Mouse (Mus musculus): ENCODE results near the gene Kri1. TPM values are rescaled to one million over a fixed set of nuclear protein-coding genes. Genes with fewer than 3 reads are reported as not detected.
"Not testable (repeated sequence)": the region's sequence is repeated elsewhere in the genome, so short reads cannot be mapped to it uniquely, and the experiment has no call there.

Gene Kri1
- polyA plus RNA-seq, 1 experiment from 2014 or later: 15.7 TPM

DNA sequence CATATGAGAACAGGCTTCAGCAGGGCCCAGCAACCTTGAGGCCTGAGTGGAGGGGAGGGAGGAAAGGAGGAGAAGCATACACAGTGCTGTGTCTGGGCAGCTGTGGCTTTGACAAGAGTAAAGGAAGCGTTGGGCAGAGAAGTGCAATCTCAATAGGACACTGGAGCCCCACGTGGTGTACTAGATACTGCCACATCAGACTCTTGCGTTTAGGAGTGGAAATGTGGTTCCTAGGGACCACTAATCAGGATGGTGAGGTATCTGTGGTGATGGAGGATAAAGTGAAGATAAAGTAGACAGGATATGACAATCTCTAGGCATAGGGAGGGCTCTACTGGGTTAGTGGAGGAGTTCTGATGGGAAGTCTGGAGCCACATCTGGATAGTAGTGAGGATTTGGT is 1.0 kb downstream of the Kri1 start:
- Histone ChIP-seq H3K27ac (replicated peaks) (no peak overlapping the region), H3K4me2 (peak overlapping the region; percentile 79), H3K9me3 (no peaks in the 10 kb centered on the region), H3K27me3 (no peaks in the 10 kb centered on the region), H3K4me1 (replicated peaks) (peaks cover 38% of the 10 kb centered on the region), H3K36me3 (peaks cover 24% of the 10 kb centered on the region), H3K4me3 (peak overlapping the region; percentile 62), H3K9ac (peak overlapping the region; percentile 60; the same call in 1 of the 2 replicates)
- WGBS: 64% methylated on average over 3 of the region's 3 CpGs
- no peak for ATAC-seq (ENCODE audit: low FRiP score, low read depth)

GRCm38 (mm10) chr9:21283994-21284393 is 3.8 kb downstream of the Kri1 start:
- no peak overlapping the region for H3K4me3 ChIP-seq
- no peak for ATAC-seq (ENCODE audit: low FRiP score, low read depth)
- peaks cover 46% of the 10 kb centered on the region for H3K36me3 ChIP-seq
- no peak overlapping the region for H3K27ac ChIP-seq (replicated peaks)
- H3K9ac ChIP-seq: no peak overlapping the region
- H3K4me2 ChIP-seq: no peak overlapping the region
- no peaks in the 10 kb centered on the region for H3K27me3 ChIP-seq
- 82% methylated on average over 3 of the region's 3 CpGs for WGBS
- no peaks in the 10 kb centered on the region for H3K9me3 ChIP-seq
- peaks cover 22% of the 10 kb centered on the region for H3K4me1 ChIP-seq (replicated peaks)

DNA sequence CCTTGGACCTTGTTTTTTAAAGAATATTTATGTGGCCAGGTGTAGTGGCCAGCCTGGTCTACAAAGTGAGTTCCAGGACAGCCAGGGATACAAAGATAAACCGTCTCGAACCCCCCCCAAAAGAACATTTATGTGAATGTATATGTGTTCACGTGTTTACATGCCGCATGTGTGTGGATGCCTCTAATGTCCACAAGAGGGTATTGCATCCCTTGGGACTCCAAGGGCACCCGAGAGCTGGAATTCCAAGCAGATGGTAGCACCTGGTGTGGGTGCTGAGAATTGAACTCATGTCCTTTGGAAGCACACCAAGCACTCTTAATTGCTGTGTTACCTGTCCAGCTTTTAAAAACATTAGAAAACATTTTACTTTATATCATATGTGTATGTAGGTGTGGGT is 4.2 kb downstream of the Kri1 start:
- H3K9me3 ChIP-seq: no peaks in the 10 kb centered on the region
- no peak overlapping the region for H3K9ac ChIP-seq
- H3K27ac ChIP-seq (replicated peaks): no peak overlapping the region
- H3K4me3 ChIP-seq: no peak overlapping the region
- peaks cover 18% of the 10 kb centered on the region for H3K4me1 ChIP-seq (replicated peaks)
- H3K27me3 ChIP-seq: no peaks in the 10 kb centered on the region
- 86% methylated on average over 5 of the region's 5 CpGs for WGBS
- ATAC-seq (ENCODE audit: low FRiP score, low read depth): no peak
- peaks cover 46% of the 10 kb centered on the region for H3K36me3 ChIP-seq
- no peak overlapping the region for H3K4me2 ChIP-seq

DNA sequence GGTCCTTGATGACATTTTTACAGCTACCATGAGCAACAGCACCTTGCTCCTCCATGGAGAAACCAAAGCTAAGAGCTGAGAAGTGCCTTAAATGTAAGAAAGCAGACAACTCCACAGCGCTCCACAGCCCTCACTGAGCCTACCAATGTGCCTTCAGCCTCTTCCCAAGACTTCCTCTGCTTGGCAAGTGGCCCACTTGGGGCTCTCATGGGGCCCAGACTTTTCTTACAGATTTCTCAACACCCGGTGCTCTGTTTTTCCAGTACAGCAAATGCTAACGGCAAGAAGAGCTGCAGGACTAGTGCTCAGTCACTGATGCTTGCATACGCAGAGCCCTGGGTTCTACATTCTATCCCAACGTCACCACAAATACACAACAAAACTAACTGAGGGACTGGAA is 10.0 kb downstream of the Kri1 start:
- no peak overlapping the region for H3K9ac ChIP-seq
- no peak overlapping the region for H3K27ac ChIP-seq (replicated peaks)
- H3K9me3 ChIP-seq: no peaks in the 10 kb centered on the region
- H3K4me2 ChIP-seq: no peak overlapping the region
- no peak overlapping the region for H3K4me3 ChIP-seq
- WGBS: 93% methylated on average over 5 of the region's 5 CpGs
- H3K27me3 ChIP-seq: no peaks in the 10 kb centered on the region
- H3K4me1 ChIP-seq (replicated peaks): no peaks in the 10 kb centered on the region
- H3K36me3 ChIP-seq: peaks cover 80% of the 10 kb centered on the region
- no peak for ATAC-seq (ENCODE audit: low FRiP score, low read depth)

DNA sequence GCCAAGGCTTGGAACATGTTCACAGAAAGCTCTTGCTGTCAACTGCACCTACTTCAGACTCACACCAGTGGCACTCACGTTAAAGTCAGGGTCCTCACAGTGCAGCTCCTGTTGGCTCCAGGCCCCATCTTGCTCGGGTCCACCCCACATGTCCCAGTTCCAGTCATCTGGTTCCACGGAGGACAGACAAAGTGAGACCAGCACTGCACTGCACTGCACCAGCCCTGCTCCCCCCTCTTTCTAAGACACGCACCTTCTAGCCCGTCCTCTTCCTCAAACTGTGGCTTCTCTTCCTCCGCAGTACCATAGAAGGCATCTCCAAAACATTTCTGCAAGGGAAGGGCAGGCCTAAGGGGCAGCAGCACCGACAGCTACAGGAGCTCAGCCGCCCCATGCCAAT is 11.5 kb downstream of the Kri1 start:
- 95% methylated on average over 8 of the region's 8 CpGs for WGBS
- Histone ChIP-seq H3K4me2 (no peak overlapping the region), H3K4me1 (replicated peaks) (no peaks in the 10 kb centered on the region), H3K4me3 (no peak overlapping the region), H3K9me3 (no peaks in the 10 kb centered on the region), H3K36me3 (peaks cover 82% of the 10 kb centered on the region), H3K27ac (replicated peaks) (no peak overlapping the region), H3K27me3 (no peaks in the 10 kb centered on the region), H3K9ac (no peak overlapping the region)
- ATAC-seq (ENCODE audit: low FRiP score, low read depth): no peak

DNA sequence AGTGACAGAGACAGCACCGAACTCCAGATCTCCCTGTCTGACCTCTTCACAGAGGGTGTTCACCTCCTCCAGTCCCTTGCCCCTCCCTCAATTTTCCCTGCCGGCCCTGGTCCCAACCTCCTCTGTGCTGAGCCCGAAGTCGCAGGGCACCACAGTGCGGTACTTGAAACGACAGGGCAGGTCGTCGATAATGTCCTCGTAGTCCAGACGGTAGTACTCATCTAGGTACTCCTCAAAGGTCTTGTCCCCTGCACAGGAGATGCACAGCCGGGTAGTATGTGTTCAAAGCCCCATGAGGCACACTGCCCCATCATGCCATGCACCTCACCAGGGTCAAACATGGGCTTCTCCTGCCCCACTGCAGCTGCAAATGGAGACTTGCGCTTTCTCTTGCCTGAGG is 12.0 kb downstream of the Kri1 start:
- Histone ChIP-seq H3K4me3 (no peak overlapping the region), H3K9me3 (no peaks in the 10 kb centered on the region), H3K27ac (replicated peaks) (no peak overlapping the region), H3K9ac (no peak overlapping the region), H3K36me3 (peaks cover 82% of the 10 kb centered on the region), H3K4me1 (replicated peaks) (no peaks in the 10 kb centered on the region), H3K4me2 (no peak overlapping the region), H3K27me3 (no peaks in the 10 kb centered on the region)
- WGBS: 88% methylated on average over 12 of the region's 12 CpGs
- no peak for ATAC-seq (ENCODE audit: low FRiP score, low read depth)

DNA sequence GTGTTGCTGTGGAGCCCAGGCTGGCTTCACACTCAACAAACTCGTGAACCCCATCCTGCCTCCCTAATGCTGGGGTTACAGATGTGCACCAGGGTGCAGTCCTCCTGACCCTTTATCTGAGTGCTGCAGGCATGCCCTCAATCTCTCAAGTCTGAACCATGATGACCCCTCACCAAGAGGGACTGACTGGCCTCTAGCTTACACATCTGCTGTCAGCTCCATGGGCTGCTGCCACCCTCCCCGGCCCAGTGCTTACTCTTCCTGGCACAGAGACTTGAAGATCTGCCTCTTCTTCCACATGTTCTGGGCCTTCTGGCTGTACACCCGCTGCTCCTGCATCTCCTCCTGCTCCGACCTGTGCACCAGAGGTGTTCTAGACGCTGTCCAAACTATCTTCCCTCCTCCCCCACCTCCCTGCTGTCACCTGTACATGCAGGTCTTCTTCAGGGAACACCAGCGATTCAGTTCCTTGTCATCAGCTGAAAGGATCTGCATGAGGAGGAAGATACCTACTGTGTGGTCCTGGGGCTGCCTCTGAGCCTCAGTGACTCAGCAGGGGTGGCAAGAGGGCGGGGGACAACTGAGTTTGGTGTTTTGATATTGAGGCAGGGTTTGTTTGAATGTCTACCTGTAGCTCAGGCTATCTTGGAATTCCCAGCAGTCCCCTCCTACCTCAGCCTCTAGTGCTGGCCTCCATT is 12.6 kb downstream of the Kri1 start:
- Histone ChIP-seq H3K9ac (no peak overlapping the region), H3K27ac (replicated peaks) (no peak overlapping the region), H3K4me2 (no peak overlapping the region), H3K27me3 (no peaks in the 10 kb centered on the region), H3K36me3 (peaks cover 85% of the 10 kb centered on the region), H3K4me3 (no peak overlapping the region), H3K9me3 (no peaks in the 10 kb centered on the region), H3K4me1 (replicated peaks) (no peaks in the 10 kb centered on the region)
- 92% methylated on average over 7 of the region's 7 CpGs for WGBS
- ATAC-seq (ENCODE audit: low FRiP score, low read depth): no peak

DNA sequence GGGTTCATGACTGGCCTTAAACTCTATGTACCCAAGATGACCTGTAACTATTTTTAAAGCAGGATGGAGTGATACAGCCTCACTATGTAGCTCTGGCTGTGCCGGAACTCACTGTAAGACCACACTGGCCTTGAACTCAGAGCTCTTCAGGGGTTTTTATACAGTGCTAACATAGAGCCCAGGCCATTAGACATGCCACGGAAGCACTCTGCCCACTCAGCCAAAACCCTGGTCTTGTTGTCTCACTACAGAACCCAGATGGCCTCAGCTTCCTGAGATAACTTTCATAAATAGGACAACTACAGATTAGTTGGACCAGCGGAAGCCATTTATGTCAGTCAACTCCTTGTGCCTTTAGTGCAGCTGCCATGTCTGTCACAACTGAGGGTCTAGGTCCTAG is 13.4 kb downstream of the Kri1 start:
- Histone ChIP-seq H3K9me3 (no peaks in the 10 kb centered on the region), H3K4me1 (replicated peaks) (no peaks in the 10 kb centered on the region), H3K36me3 (peaks cover 84% of the 10 kb centered on the region), H3K27ac (replicated peaks) (no peak overlapping the region), H3K9ac (no peak overlapping the region), H3K4me2 (no peak overlapping the region), H3K27me3 (no peaks in the 10 kb centered on the region), H3K4me3 (no peak overlapping the region)
- WGBS: 95% methylated on average over 3 of the region's 3 CpGs
- ATAC-seq (ENCODE audit: low FRiP score, low read depth): no peak

DNA sequence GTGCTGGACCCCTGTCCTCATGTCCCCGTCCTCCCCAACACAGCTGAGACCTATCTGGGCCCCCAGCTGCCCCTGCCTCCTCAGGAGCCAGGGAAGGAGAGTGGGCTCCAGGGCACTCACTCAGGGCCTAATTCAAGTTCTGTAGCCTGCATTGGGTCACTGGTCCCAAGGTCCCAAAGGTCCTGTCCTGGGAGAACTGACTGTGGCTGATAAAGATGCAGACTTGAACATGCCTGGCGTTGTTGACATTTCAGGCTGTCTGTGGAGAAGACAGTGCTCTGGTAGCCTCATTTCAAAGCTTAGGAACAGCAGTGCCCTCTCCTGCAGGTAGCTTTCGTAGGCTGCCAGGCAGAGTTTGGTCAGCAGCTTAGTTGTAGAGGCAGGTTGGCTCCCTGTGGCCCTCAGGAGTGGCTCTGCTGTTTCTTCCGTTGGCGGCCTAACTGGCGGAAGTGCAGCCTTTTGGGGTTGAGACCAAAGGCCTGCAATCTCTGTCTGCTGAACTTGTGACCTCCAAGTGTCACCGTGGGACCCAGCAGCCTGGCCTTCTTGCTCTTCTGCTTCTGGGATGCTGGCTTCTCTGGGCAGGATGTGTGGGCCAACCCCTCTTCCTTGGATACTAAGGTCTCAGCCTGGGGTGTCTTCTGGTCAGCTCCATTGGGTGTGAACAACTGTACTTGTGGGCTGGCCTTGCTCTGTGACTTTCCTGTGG is 14.1 kb downstream of the Kri1 start:
- no peaks in the 10 kb centered on the region for H3K27me3 ChIP-seq
- H3K4me1 ChIP-seq (replicated peaks): no peaks in the 10 kb centered on the region
- H3K9ac ChIP-seq: no peak overlapping the region
- no peaks in the 10 kb centered on the region for H3K9me3 ChIP-seq
- ATAC-seq (ENCODE audit: low FRiP score, low read depth): no peak
- 83% methylated on average over 7 of the region's 7 CpGs for WGBS
- H3K4me2 ChIP-seq: no peak overlapping the region
- no peak overlapping the region for H3K27ac ChIP-seq (replicated peaks)
- no peak overlapping the region for H3K4me3 ChIP-seq
- peaks cover 88% of the 10 kb centered on the region for H3K36me3 ChIP-seq

DNA sequence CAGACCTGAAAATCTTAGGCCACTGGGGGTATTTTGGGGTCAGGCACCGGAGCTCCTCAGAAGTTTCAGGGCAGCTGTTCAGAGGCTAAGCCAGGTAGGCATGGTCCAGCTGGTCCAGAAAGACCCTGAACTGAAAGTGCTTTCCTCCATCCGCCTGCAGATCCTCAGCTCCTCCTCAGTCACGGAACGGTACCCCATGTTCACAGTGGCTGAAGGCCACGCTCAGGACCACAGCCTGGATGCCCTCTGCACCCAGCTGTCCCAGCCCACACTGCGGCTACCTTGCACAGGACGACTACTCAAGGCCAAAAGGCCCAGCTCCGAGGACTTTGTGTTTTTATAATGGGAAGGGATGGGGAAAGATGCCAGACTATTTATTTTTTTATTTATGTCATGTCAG is 14.7 kb downstream of the Kri1 start:
- H3K27me3 ChIP-seq: no peaks in the 10 kb centered on the region
- peaks cover 91% of the 10 kb centered on the region for H3K36me3 ChIP-seq
- no peak for ATAC-seq (ENCODE audit: low FRiP score, low read depth)
- H3K27ac ChIP-seq (replicated peaks): no peak overlapping the region
- no peak overlapping the region for H3K4me3 ChIP-seq
- no peak overlapping the region for H3K4me2 ChIP-seq
- H3K4me1 ChIP-seq (replicated peaks): no peaks in the 10 kb centered on the region
- H3K9ac ChIP-seq: no peak overlapping the region
- H3K9me3 ChIP-seq: no peaks in the 10 kb centered on the region
- WGBS: 88% methylated on average over 8 of the region's 8 CpGs

DNA sequence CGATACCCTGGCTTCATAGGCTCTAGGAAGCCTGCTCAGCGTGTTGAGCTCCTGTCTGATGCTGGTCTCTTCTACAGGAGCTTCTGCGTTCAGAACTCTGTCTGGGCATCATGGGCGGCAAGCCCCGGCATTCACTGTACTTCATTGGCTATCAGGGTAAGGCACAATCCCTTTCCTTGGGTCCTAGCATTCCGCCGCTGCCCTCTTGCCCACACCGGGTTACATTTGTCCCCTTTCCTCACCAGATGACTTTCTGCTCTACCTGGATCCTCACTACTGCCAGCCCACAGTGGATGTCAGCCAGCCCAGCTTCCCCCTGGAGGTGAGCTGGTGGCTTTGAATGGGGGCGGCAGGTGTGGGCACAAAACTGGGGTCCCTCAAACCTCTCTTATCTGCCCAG is 15.4 kb downstream of the Kri1 start:
- peaks cover under 1% of the 10 kb centered on the region; the same call in 1 of the 2 replicates for H3K4me1 ChIP-seq (replicated peaks)
- no peak for ATAC-seq (ENCODE audit: low FRiP score, low read depth)

DNA sequence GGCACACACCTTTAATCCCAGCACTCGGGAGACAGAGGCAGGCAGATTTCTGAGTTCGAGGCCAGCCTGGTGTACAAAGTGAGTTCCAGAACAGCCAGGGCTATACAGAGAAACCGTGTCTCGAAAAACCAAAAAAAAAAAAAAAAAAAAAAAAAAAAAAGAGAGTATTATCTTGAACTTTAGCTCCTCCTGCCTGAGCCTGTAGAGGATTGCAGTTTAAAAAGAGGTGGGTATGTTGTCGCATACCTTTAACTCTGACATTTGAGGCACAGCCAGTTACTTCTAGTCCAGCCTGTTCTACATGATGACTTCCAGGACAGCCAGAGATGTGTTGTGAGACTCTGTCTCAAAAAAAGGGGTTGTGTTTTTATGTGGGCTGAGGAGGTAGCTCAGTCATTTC is 18.2 kb downstream of the Kri1 start:
- H3K4me1 ChIP-seq (replicated peaks): peaks cover 22% of the 10 kb centered on the region
- ATAC-seq (ENCODE audit: low FRiP score, low read depth); H3K9me3 ChIP-seq; H3K9ac ChIP-seq; H3K4me2 ChIP-seq; H3K27me3 ChIP-seq; H3K27ac ChIP-seq (replicated peaks); H3K4me3 ChIP-seq: not testable (repeated sequence)
- peaks cover 69% of the 10 kb centered on the region for H3K36me3 ChIP-seq
- WGBS: 88% methylated on average over 5 of the region's 5 CpGs

More for the DNA sequence above, 15.4 kb downstream of the Kri1 start:
- WGBS: 93% methylated on average over 9 of the region's 9 CpGs
- no peaks in the 10 kb centered on the region for H3K27me3 ChIP-seq
- peaks cover 90% of the 10 kb centered on the region for H3K36me3 ChIP-seq
- H3K9me3 ChIP-seq: no peaks in the 10 kb centered on the region
- no peak overlapping the region for H3K27ac ChIP-seq (replicated peaks)
- H3K9ac ChIP-seq: no peak overlapping the region
- no peak overlapping the region for H3K4me2 ChIP-seq
- no peak overlapping the region for H3K4me3 ChIP-seq
